Mouse (Mus musculus): ENCODE data around the gene Engase. TPM values are rescaled to one million over a fixed set of nuclear protein-coding genes. Genes with fewer than 3 reads are reported as not detected.
A peak's percentile ranks its signal among the peaks of the same experiment; 100 is the strongest.

Gene Engase
- 7.1 and 8.8 TPM in 2 replicates for polyA plus RNA-seq (2016; fragmentation: Nextera tagmentation; extraction: Ambion mirVana)

GRCm38 (mm10) chr11:118476396-118477373 lies at the start of gene Engase:
TSS of gene Engase (plus strand) at chr11:118476829.
- 1% methylated on average over 57 of the region's 57 CpGs for WGBS
- H3K27ac ChIP-seq, result peak within 1 kb of the TSS; percentile 85

GRCm38 (mm10) chr11:118427266-118427779 lies 49.3 kb upstream of the Engase start:
- Histone ChIP-seq H3K4me3 (no peak overlapping the region), H3K27me3 (ENCODE audit: low read depth, poor library complexity, severe bottlenecking) (0 out of 2 replicates have a peak, but pooled peaks cover 17% of the 10 kb centered on the region), H3K36me3 (no peaks in the 10 kb centered on the region), H3K4me1 (peaks cover 69% of the 10 kb centered on the region), H3K9me3 (replicated peaks) (no peaks in the 10 kb centered on the region), H3K27ac (peak overlapping the region; percentile 81; the same call in 1 of the 2 replicates)
- DNase-seq (ENCODE audit: low spot score), result peak; percentile 38
- WGBS, result 56% methylated on average over 3 of the region's 3 CpGs

More at GRCm38 (mm10) chr11:118476396-118477373, at the start of gene Engase:
- Histone ChIP-seq H3K27me3 (ENCODE audit: low read depth, poor library complexity, severe bottlenecking) (no peaks in the 10 kb centered on the region), H3K36me3 (peaks cover 18% of the 10 kb centered on the region), H3K4me1 (peaks cover 27% of the 10 kb centered on the region), H3K4me3 (peak within 1 kb of the TSS; percentile 89), H3K9me3 (replicated peaks) (no peaks in the 10 kb centered on the region)
- DNase-seq (ENCODE audit: low spot score), result peak; percentile 93

- Histone ChIP-seq H3K27ac (peak within 1 kb of the TSS; percentile 81), H3K4me1 (peaks cover 69% of the 10 kb centered on the region), H3K9me3 (replicated peaks) (no peaks in the 10 kb centered on the region), H3K27me3 (ENCODE audit: low read depth, poor library complexity, severe bottlenecking) (0 out of 2 replicates have a peak, but pooled peaks cover 17% of the 10 kb centered on the region), H3K4me3 (peak within 1 kb of the TSS; percentile 48), H3K36me3 (no peaks in the 10 kb centered on the region)
- peak; percentile 56 for DNase-seq (ENCODE audit: low spot score)
- WGBS, result 2% methylated on average over 8 of the region's 8 CpGs
Measured at GRCm38 (mm10) chr11:118427986-118428385, 48.6 kb upstream of the Engase start, which contains the start of gene C1qtnf1. TSS of gene C1qtnf1 (plus strand) at chr11:118428203.

GRCm38 (mm10) chr11:118428460-118428868 lies 48.2 kb upstream of the Engase start:
- H3K36me3 ChIP-seq, result no peaks in the 10 kb centered on the region
- H3K27ac ChIP-seq, result peak overlapping the region; percentile 81
- peaks cover 70% of the 10 kb centered on the region for H3K4me1 ChIP-seq
- 0 out of 2 replicates have a peak, but pooled peaks cover 17% of the 10 kb centered on the region for H3K27me3 ChIP-seq (ENCODE audit: low read depth, poor library complexity, severe bottlenecking)
- DNase-seq (ENCODE audit: low spot score), result peak; percentile 44
- WGBS, result 9% methylated on average over 11 of the region's 11 CpGs
- no peaks in the 10 kb centered on the region for H3K9me3 ChIP-seq (replicated peaks)
- peak overlapping the region; percentile 48 for H3K4me3 ChIP-seq

- Histone ChIP-seq H3K27ac (peak overlapping the region; percentile 81), H3K36me3 (no peaks in the 10 kb centered on the region), H3K27me3 (ENCODE audit: low read depth, poor library complexity, severe bottlenecking) (0 out of 2 replicates have a peak, but pooled peaks cover 12% of the 10 kb centered on the region), H3K4me3 (peak overlapping the region; percentile 48), H3K9me3 (replicated peaks) (no peaks in the 10 kb centered on the region), H3K4me1 (peaks cover 70% of the 10 kb centered on the region)
- 55% methylated on average over 8 of the region's 8 CpGs for WGBS
- no peak for DNase-seq (ENCODE audit: low spot score)
Measured at GRCm38 (mm10) chr11:118428944-118429709, 47.5 kb upstream of the Engase start.

- Histone ChIP-seq H3K4me1 (peaks cover 75% of the 10 kb centered on the region), H3K27me3 (ENCODE audit: low read depth, poor library complexity, severe bottlenecking) (0 out of 2 replicates have a peak, but pooled peaks cover 7% of the 10 kb centered on the region), H3K4me3 (no peak overlapping the region), H3K36me3 (no peaks in the 10 kb centered on the region), H3K27ac (0 out of 2 replicates have a peak overlapping the region, but pooled peaks have one; percentile 19), H3K9me3 (replicated peaks) (no peaks in the 10 kb centered on the region)
- DNase-seq (ENCODE audit: low spot score), result no peak
- 64% methylated on average over 4 of the region's 4 CpGs for WGBS
Measured at GRCm38 (mm10) chr11:118430291-118430885, 46.2 kb upstream of the Engase start.

GRCm38 (mm10) chr11:118431100-118431948 lies 45.3 kb upstream of the Engase start:
- peaks cover 83% of the 10 kb centered on the region for H3K4me1 ChIP-seq
- H3K27ac ChIP-seq, result peak overlapping the region; percentile 20; the same call in 1 of the 2 replicates
- no peak for DNase-seq (ENCODE audit: low spot score)
- H3K9me3 ChIP-seq (replicated peaks), result no peaks in the 10 kb centered on the region
- H3K27me3 ChIP-seq (ENCODE audit: low read depth, poor library complexity, severe bottlenecking), result 0 out of 2 replicates have a peak, but pooled peaks cover 5% of the 10 kb centered on the region
- WGBS, result 76% methylated on average over 16 of the region's 16 CpGs
- H3K36me3 ChIP-seq, result no peaks in the 10 kb centered on the region
- H3K4me3 ChIP-seq, result no peak overlapping the region

- no peak for DNase-seq (ENCODE audit: low spot score)
- peak overlapping the region; percentile 68 for H3K27ac ChIP-seq
- peak overlapping the region; percentile 34 for H3K4me3 ChIP-seq
- no peaks in the 10 kb centered on the region for H3K9me3 ChIP-seq (replicated peaks)
- WGBS, result 78% methylated on average over 10 of the region's 10 CpGs
- H3K27me3 ChIP-seq (ENCODE audit: low read depth, poor library complexity, severe bottlenecking), result no peaks in the 10 kb centered on the region
- H3K4me1 ChIP-seq, result peaks cover 84% of the 10 kb centered on the region
- H3K36me3 ChIP-seq, result no peaks in the 10 kb centered on the region
Measured at GRCm38 (mm10) chr11:118433398-118433868, 43.2 kb upstream of the Engase start.

- H3K36me3 ChIP-seq, result no peaks in the 10 kb centered on the region
- DNase-seq (ENCODE audit: low spot score), result no peak
- no peaks in the 10 kb centered on the region for H3K9me3 ChIP-seq (replicated peaks)
- H3K27ac ChIP-seq, result peak overlapping the region; percentile 68
- no peaks in the 10 kb centered on the region for H3K27me3 ChIP-seq (ENCODE audit: low read depth, poor library complexity, severe bottlenecking)
- 46% methylated on average over 13 of the region's 13 CpGs for WGBS
- peaks cover 84% of the 10 kb centered on the region for H3K4me1 ChIP-seq
- H3K4me3 ChIP-seq, result peak overlapping the region; percentile 34
Measured at GRCm38 (mm10) chr11:118434093-118434492, 42.5 kb upstream of the Engase start.

- 61% methylated on average over 6 of the region's 6 CpGs for WGBS
- Histone ChIP-seq H3K4me3 (no peak overlapping the region), H3K4me1 (peaks cover 73% of the 10 kb centered on the region), H3K27me3 (ENCODE audit: low read depth, poor library complexity, severe bottlenecking) (no peaks in the 10 kb centered on the region), H3K9me3 (replicated peaks) (no peaks in the 10 kb centered on the region), H3K36me3 (no peaks in the 10 kb centered on the region), H3K27ac (peak overlapping the region; percentile 38; the same call in 1 of the 2 replicates)
- DNase-seq (ENCODE audit: low spot score), result no peak
Measured at GRCm38 (mm10) chr11:118436471-118436935, 40.1 kb upstream of the Engase start.

All from limb, embryonic 10.5 days (tissue).